Mouse (Mus musculus): ENCODE data around the gene Gpatch3.

DNA sequence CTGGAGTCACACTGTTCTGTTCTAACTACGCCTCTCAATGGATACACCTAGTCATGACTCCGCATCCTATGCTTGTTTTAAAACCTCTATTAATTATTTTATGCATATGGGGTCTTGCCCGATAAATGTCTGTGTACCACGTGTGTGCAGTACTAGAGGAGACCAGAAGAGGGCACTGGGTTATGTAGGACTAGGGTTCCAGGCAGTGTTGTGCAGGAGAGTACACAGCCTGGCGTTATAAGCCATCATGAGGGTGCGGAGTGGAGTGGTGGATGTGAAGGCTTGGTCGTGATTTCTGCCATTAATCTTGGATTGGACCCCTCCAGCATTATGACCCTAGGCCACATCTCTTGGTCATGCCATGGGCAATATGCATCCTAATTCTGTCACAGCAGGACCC is 37.9 kb downstream of the Gpatch3 start:
- TF ChIP-seq CTCF (IDR thresholded peaks at IDR 0.05; ENCODE audit: low read depth) (peak; percentile 47), EP300 (optimal IDR thresholded peaks at IDR 0.05) (no peak)

All from stomach, postnatal 0 days (tissue).